Mouse (Mus musculus) Patski (cell line): ENCODE data around the gene Tnfaip8l3. TPM values are rescaled to one million over a fixed set of nuclear protein-coding genes. Genes with fewer than 3 reads are reported as not detected.
"Not testable (repeated sequence)": the region's sequence is repeated elsewhere in the genome, so short reads cannot be mapped to it uniquely, and the experiment has no call there.

Experiments
- ATAC-seq: fragments of 100-300 bp; one replicate; pipeline ENCODE4 v1.8.0; 2021
- CTCF ChIA-PET: fragments of 350-600 bp; sonication (Branson Sonifier 250); formaldehyde crosslinking; loops from one replicate; lab custom pipeline; 2022; ENCODE audit warnings: inconsistent platforms; lab: Charles Lee
- POLR2A ChIA-PET: fragments of 350-600 bp; sonication (Branson Sonifier 250); formaldehyde crosslinking; loops from one replicate; lab custom pipeline; 2022; ENCODE audit warnings: antibody characterized with exemption, inconsistent platforms; lab: Charles Lee
- DNase-seq: peaks from one replicate; pipeline ENCODE4 v3.0.0-alpha.2; 2011; ENCODE audit warnings: low read depth, low spot score
- H3K27me3 ChIP-seq: fragments of 371-371 bp; one replicate; pipeline ENCODE4 v1.5.1; 2021
- CTCF ChIP-seq: fragments of 100-300 bp; IDR thresholded peaks from one replicate; pipeline ENCODE4 v1.5.1; 2021
- in situ Hi-C: fragments of 300-500 bp; cut with MboI; formaldehyde crosslinking; loops from 3 replicates; pipeline ENCODE4 v1.11.1; 2018; ENCODE audit warnings: low pct_unique_long_range_greater_than_20kb, mixed read lengths
- polyA plus RNA-seq: library from polyadenylated mRNA; unstranded; gene quantifications from one replicate; pipeline ENCODE4 v1.2.3, GENCODE M21; 2021

Tnfaip8l3 gene
- polyA plus RNA-seq, 1 experiment from 2014 or later, result not detected

- ChIA-PET CTCF (no interaction called here), POLR2A (no interaction called here)
- DNase-seq (no peak), ATAC-seq (no peak)
- in situ Hi-C loops, result no loop called here
- TF ChIP-seq CTCF, result no peak
- peaks cover 68% of the 10 kb centered on the region for H3K27me3 ChIP-seq
Measured at GRCm38 (mm10) chr9:54067642-54068031, 551 bp downstream of the Tnfaip8l3 start.

- ATAC-seq (no peak), DNase-seq (no peak)
- POLR2A ChIA-PET, result no interaction called here
- no peak for TF ChIP-seq CTCF
- CTCF ChIA-PET, result no interaction called here
- in situ Hi-C loops, result no loop called here
- H3K27me3 ChIP-seq, result peaks cover 66% of the 10 kb centered on the region
Measured at GRCm38 (mm10) chr9:54064836-54065235, 3.4 kb downstream of the Tnfaip8l3 start.

- ChIA-PET POLR2A (no interaction called here), CTCF (no interaction called here)
- H3K27me3 ChIP-seq, result peaks cover 58% of the 10 kb centered on the region
- in situ Hi-C loops, result no loop called here
- no peak for TF ChIP-seq CTCF
- DNase-seq (no peak), ATAC-seq (no peak)
Measured at GRCm38 (mm10) chr9:54063655-54064054, 4.5 kb downstream of the Tnfaip8l3 start.

GRCm38 (mm10) chr9:54061666-54062065 lies 6.5 kb downstream of the Tnfaip8l3 start:
- peaks cover 47% of the 10 kb centered on the region for H3K27me3 ChIP-seq
- DNase-seq (no peak), ATAC-seq (no peak)
- POLR2A ChIA-PET, result no interaction called here
- in situ Hi-C loops, result no loop called here
- TF ChIP-seq CTCF, result no peak
- CTCF ChIA-PET, result no interaction called here

GRCm38 (mm10) chr9:54051298-54052068 lies 16.7 kb downstream of the Tnfaip8l3 start:
- POLR2A ChIA-PET, result interaction anchor here (0.8 kb wide), 1 partner anchor 15 kb away, joined by 5 read pairs; no protein-coding TSS in a partner anchor

GRCm38 (mm10) chr9:54048978-54049377 lies 19.2 kb downstream of the Tnfaip8l3 start:
- DNase-seq, result no peak
- POLR2A ChIA-PET, result no interaction called here
- in situ Hi-C loops, result no loop called here
- no peak for TF ChIP-seq CTCF
- CTCF ChIA-PET, result no interaction called here
- peaks cover 43% of the 10 kb centered on the region for H3K27me3 ChIP-seq
- ATAC-seq, result no peak

More at GRCm38 (mm10) chr9:54051298-54052068, 16.7 kb downstream of the Tnfaip8l3 start:
- CTCF ChIA-PET, result no interaction called here
- in situ Hi-C loops, result no loop called here
- H3K27me3 ChIP-seq, result peaks cover 26% of the 10 kb centered on the region
- no peak for TF ChIP-seq CTCF
- no peak for ATAC-seq
- DNase-seq, result no peak

- ATAC-seq (no peak), DNase-seq (no peak)
- H3K27me3 ChIP-seq, result peaks cover 64% of the 10 kb centered on the region
- TF ChIP-seq CTCF, result no peak
- ChIA-PET POLR2A (no interaction called here), CTCF (no interaction called here)
- in situ Hi-C loops, result no loop called here
Measured at GRCm38 (mm10) chr9:54043067-54043466, 25.1 kb downstream of the Tnfaip8l3 start.

- TF ChIP-seq CTCF, result no peak
- peaks cover 55% of the 10 kb centered on the region for H3K27me3 ChIP-seq
- DNase-seq, result no peak
- ChIA-PET POLR2A (no interaction called here), CTCF (no interaction called here)
- in situ Hi-C loops, result no loop called here
- ATAC-seq, result no peak
Measured at GRCm38 (mm10) chr9:54037717-54038116, 30.5 kb downstream of the Tnfaip8l3 start.

- ATAC-seq (no peak), DNase-seq (no peak)
- ChIA-PET POLR2A (no interaction called here), CTCF (no interaction called here)
- peaks cover 48% of the 10 kb centered on the region for H3K27me3 ChIP-seq
- in situ Hi-C loops, result no loop called here
- no peak for TF ChIP-seq CTCF
Measured at GRCm38 (mm10) chr9:54034691-54035090, 33.5 kb downstream of the Tnfaip8l3 start.

- DNase-seq (no peak), ATAC-seq (no peak)
- H3K27me3 ChIP-seq, result peaks cover 26% of the 10 kb centered on the region
- ChIA-PET CTCF (no interaction called here), POLR2A (no interaction called here)
- in situ Hi-C loops, result no loop called here
- no peak for TF ChIP-seq CTCF
Measured at GRCm38 (mm10) chr9:54022795-54023194, 45.4 kb downstream of the Tnfaip8l3 start.

GRCm38 (mm10) chr9:53994528-53994927 lies 73.7 kb downstream of the Tnfaip8l3 start:
- CTCF ChIA-PET, result interaction anchor here (1.3 kb wide), 1 partner anchor 342 kb away, joined by 3 read pairs; no protein-coding TSS in a partner anchor

GRCm38 (mm10) chr9:53992567-53992966 lies 75.6 kb downstream of the Tnfaip8l3 start:
- ATAC-seq, CTCF ChIA-PET, POLR2A ChIA-PET, DNase-seq: not testable (repeated sequence)
- in situ Hi-C loops, result loop anchor here (5.0 to 10.0 kb wide), 4 partner anchors 110 to 422 kb away; no protein-coding TSS in a partner anchor
- H3K27me3 ChIP-seq, result peaks cover 16% of the 10 kb centered on the region

More at GRCm38 (mm10) chr9:53994528-53994927, 73.7 kb downstream of the Tnfaip8l3 start:
- POLR2A ChIA-PET, result no interaction called here
- TF ChIP-seq CTCF, result no peak
- DNase-seq (no peak), ATAC-seq (no peak)
- peaks cover 23% of the 10 kb centered on the region for H3K27me3 ChIP-seq
- in situ Hi-C loops, result loop anchor here (5.0 to 10.0 kb wide), 4 partner anchors 112 to 420 kb away; no protein-coding TSS in a partner anchor
